Mouse (Mus musculus) fat pad, adult 2 months (tissue): ENCODE data around the gene Slc22a3.

Source experiments
- DNase-seq: peaks from one replicate; pipeline ENCODE4 v3.0.0-alpha.2; 2011; ENCODE audit warnings: low read depth, low spot score; ENCODE audit errors: extremely low read depth

Slc22a3 gene

GRCm38 (mm10) chr17:12507654-12508204 lies at the start of gene Slc22a3:
Gene Slc22a3, minus strand, starts transcription at chr17:12507704.
- no peak for DNase-seq

GRCm38 (mm10) chr17:12534353-12535145 lies 27.0 kb upstream of the Slc22a3 start:
- DNase-seq, result no peak

- DNase-seq, result no peak
These were observed 24.6 kb upstream of the Slc22a3 start for GRCm38 (mm10) chr17:12532115-12532514.

- DNase-seq, result no peak
These were observed 22.6 kb upstream of the Slc22a3 start for GRCm38 (mm10) chr17:12530081-12530480.

GRCm38 (mm10) chr17:12529384-12529985 lies 22.0 kb upstream of the Slc22a3 start:
- no peak for DNase-seq

- no peak for DNase-seq
These were observed 11.6 kb upstream of the Slc22a3 start for GRCm38 (mm10) chr17:12519089-12519488.

GRCm38 (mm10) chr17:12518194-12518593 lies 10.7 kb upstream of the Slc22a3 start:
- DNase-seq, result no peak

- no peak for DNase-seq
These were observed 6.5 kb upstream of the Slc22a3 start for GRCm38 (mm10) chr17:12513997-12514396.

GRCm38 (mm10) chr17:12513107-12513923 lies 5.8 kb upstream of the Slc22a3 start:
- DNase-seq, result no peak

- no peak for DNase-seq
These were observed 3.7 kb upstream of the Slc22a3 start for GRCm38 (mm10) chr17:12511193-12511592.

- no peak for DNase-seq
These were observed 872 bp upstream of the Slc22a3 start for GRCm38 (mm10) chr17:12508376-12508775.

- no peak for DNase-seq
These were observed 471 bp downstream of the Slc22a3 start for GRCm38 (mm10) chr17:12506903-12507563.

- no peak for DNase-seq
These were observed 1.8 kb downstream of the Slc22a3 start for GRCm38 (mm10) chr17:12505708-12506107.

- DNase-seq, result no peak
These were observed 8.1 kb downstream of the Slc22a3 start for GRCm38 (mm10) chr17:12499426-12499825.

GRCm38 (mm10) chr17:12495558-12495957 lies 11.9 kb downstream of the Slc22a3 start:
- no peak for DNase-seq

GRCm38 (mm10) chr17:12491591-12491990 lies 15.9 kb downstream of the Slc22a3 start:
- no peak for DNase-seq

GRCm38 (mm10) chr17:12489888-12490287 lies 17.6 kb downstream of the Slc22a3 start:
- no peak for DNase-seq

GRCm38 (mm10) chr17:12485657-12486056 lies 21.8 kb downstream of the Slc22a3 start:
- no peak for DNase-seq

- DNase-seq, result no peak
These were observed 28.1 kb downstream of the Slc22a3 start for GRCm38 (mm10) chr17:12479416-12479815.

GRCm38 (mm10) chr17:12474509-12475083 lies 32.9 kb downstream of the Slc22a3 start:
- DNase-seq, result no peak
